Mouse (Mus musculus) gastrocnemius, postnatal 4 days (tissue): ENCODE data around the gene Klf13. TPM values are rescaled to one million over a fixed set of nuclear protein-coding genes. Genes with fewer than 3 reads are reported as not detected.

Experiments used
- DNase-seq, 2 experiments: peaks; one replicate each; pipeline ENCODE4 v3.0.0; 2021 to 2022; ENCODE audit warnings: low spot score in 2 of 2, mixed read lengths in 2 of 2
- total RNA-seq, 2 experiments: library from RNA; stranded (reverse); gene quantifications; 2 replicates each; pipeline ENCODE4 v1.2.3; 2021

Klf13 gene
- total RNA-seq, 2 experiments from 2014 or later = 41.3 to 46.0 TPM

DNA sequence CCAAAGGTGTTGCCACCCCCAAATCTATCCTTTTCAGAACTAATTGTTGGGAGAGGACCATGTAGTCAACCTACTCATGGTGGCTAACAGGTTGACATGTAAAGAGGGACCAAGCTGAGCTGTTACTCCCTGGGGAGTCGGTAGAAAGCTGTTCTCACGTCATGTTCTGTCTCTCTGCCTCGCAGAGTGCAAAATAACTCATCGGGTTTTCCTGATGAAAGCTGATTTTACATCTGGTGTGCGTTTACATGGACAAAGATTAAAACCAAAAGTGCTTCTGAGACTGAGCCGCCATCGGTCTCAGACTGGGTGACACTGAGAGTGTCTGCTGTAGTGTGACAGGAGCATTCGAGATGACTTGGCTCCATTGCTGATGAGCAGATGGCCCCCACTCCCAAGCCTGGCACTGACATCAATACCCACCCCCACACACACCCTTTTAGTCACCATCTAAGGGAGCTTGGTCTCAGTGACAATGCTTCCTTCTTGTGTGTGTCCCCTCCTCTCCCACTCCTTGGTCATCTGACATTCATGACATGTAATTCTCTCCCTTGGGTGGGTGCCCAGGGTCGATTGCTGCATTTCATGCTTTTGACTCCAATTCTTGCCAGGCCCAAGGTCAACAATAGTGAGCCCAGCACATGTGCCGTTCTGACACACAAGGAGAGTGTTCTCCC, 12.4 kb upstream of the Klf13 start:
- peak in 1 of 2 experiments; percentile 45 for DNase-seq

DNA sequence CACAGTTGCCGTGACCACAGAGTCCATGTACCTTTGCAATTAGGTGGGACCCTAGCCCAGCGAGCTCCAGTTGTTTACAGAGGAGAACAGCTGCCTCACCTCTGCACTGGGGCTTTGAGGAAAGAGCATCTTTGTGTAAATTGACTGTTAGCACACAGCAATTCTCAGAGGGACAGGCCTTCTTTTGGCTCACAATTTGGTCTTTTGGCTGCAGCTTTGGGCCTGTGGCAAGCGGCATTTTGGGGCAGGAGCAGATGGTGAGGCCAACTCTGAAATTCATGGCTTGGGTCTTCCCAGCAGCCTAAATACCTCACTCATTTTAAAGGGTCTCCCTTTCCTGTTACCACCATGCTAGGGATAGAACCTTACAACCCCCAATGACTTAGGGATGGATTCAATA, 10.5 kb upstream of the Klf13 start:
- no peak for DNase-seq

DNA sequence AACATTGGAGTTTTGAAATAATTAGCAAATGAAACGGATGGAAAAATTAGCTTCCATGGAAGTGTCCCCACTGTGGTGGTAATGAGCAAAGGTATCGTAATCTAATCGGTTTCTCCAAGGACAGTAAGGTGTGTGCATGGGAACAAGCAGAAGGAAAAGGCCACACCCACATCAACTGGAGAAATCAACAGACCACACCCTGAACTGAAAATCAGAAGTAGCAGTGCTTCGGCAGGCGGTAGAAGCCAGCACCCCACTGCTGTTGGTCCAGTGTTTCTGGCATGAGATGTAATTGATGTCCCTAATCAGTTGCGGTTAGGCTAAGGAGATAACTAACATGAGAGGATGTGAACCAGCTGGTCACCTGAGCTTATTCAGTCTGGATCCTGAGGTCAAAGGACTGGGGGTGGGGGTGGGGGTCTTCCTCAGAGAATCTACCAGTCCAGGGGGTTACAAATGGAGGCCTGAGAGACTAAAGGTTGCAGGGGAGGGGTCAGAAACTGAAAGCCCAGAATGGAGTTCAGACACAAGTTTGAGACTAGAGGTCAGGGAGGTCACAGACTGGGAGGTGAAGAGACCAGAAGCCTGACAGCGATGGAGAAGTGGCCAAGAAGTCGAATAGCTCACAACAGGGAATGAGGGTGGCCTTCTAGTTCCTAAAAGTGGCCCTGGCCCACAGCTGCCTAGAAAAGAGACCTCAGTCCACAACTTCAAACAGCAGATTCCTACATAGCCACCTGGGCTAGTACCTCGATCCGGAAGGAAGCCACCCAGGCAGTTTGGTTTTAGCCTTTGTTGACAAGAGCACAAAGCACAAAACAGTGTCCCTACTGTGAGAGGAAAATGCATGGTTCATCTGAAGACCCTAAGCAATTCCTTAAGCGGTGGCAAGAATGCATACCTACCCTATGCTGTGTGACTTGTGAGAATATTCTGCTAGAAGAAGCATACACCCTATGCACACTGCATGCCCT, 9.1 kb upstream of the Klf13 start:
- no peak for DNase-seq

DNA sequence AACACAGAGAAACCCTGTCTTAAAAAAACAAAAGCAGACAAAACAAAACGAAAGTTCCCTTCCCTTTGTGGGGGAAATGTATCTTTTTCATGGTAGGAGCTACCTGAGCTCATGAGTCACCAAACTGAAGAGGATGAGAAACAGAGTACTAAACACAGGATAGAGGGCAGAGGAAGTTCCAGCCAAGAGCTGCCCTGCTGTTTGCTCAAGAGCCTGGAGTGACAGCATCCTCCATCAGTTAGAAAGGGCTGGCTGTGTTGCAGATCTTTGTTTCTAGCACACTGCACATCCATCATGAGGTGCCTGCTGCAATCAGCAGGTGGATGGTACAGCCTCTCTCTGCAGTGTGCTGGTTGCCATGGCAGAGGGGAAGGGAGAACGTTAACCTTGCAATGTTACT, 5.2 kb upstream of the Klf13 start:
- no peak for DNase-seq

DNA sequence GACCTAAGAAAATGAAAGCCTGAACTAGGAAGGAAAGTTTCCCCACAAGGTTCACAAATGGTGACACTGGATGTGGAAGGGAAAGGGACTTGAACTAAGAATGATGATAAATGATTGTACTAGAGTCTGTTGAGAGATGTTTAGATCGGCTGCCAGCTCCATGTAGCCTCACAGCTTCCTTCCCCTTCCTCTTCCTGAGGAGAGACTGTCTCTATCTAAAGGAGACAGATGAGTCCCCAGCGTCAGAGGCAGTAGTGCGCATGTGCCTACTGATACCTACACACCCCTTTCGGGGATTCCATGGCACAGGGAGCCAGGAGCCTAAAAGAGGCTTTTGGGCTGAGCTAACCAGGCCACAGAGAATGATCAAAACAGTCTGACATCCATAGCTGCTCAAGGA, 2.8 kb upstream of the Klf13 start:
- DNase-seq = no peak

DNA sequence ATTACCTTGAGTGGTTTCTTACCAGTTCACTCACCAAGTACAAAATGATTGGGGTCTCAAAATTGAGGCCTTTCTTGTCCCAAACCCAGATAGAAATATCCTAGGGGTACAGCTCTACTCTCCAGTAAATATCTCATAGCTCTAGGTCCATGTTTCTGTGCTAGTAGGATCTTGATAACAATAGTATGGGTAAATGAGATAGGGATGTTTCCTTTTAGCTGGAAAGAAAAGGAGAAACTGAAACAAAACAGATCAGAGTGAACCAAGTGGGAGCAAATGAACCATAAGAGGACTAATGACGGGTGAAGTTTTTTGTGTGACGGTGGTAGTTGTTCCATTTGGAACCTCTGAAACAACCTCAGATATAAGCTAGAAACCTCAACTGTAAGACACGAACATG, 2.3 kb upstream of the Klf13 start:
- DNase-seq = no peak

DNA sequence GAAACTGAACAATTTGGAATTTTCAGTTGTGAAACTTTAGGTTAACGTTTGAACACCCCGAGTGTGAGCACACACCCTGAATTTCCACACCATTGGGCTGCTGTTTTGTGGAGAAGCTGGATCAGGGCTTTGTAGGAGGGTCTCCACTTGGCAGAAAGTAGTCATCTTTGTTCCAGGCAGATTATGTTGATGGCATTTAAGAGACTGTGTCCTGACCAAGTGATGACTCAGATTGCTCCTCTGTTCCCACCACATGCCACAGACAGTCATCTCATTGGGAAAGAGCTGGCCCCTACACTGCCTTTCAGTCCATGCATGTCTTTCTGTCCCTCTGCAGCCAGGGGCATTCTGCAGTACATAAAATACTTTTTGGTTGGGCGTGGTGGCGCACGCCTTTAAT, 1.6 kb upstream of the Klf13 start:
- no peak for DNase-seq

DNA sequence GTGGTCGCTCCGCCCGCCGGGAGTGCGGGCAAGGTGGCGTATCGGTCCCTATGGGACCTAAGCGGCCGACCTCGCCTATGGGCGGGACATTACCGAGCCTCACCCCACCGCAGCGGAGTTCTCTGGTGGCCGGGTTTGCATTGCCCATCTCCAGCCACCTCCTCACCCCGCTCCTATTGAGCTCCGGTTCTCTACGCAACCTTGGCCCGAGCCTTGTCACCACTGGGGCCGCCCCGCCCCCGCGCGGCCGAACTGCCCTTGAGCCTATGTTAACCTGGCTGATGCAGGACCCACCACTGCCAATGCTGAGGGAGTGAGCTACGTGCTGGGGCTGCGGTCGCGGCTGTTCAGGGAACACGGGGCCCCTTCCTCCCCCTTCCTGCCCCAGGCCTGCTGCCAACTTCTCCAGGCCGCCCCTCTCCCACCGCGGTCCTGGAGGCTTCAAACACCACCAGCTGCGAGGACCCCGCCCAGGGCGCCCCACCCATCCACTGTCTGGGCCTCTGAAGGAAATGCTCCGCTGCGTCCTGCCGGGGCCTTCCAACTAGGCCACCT, 759 bp upstream of the Klf13 start:
- peak; percentile 66 to 77 for DNase-seq

DNA sequence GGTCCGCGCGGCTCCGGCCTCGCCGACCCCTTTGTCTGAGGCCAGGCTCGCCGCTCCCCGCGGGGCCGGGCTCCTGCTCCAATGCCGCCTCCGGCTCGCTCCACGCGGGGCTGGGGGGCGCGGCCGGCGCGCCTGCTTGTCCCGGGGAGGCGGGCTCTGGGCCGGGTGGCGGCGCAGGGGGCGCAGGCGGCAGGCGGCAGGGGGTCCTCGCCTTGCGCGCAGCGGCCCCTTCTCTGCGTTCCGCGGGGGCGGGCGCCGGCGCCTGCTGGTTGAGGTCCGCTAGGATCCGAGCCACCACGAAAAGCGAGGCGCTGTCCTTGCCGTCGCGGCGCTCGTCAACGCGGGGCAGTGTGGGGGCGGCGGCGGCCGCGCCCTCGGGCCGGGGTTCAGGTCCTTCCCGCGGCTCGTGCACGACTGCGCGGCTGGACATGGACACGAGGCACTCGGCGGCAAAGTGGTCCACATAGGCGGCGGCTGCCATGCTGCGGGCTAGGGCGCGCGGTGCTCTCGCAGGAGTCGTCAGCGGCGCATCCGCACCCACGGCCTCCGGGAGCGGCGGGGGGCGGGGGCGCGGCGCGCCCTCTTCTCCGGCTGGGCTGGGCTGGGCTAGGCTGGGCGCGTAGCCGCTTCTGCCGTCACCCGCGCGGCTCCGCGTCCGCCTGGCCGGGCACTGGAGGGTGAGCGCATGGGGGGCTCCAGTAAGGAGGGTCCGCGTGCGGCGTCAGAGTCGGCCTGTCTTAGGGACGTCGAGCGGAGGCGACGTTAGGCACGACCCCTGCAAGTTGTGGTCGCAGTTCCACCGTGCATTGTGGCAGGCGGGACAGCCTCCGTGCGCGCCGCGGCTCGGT, 425 bp downstream of the Klf13 start:
- peak; percentile 70 to 81 for DNase-seq

DNA sequence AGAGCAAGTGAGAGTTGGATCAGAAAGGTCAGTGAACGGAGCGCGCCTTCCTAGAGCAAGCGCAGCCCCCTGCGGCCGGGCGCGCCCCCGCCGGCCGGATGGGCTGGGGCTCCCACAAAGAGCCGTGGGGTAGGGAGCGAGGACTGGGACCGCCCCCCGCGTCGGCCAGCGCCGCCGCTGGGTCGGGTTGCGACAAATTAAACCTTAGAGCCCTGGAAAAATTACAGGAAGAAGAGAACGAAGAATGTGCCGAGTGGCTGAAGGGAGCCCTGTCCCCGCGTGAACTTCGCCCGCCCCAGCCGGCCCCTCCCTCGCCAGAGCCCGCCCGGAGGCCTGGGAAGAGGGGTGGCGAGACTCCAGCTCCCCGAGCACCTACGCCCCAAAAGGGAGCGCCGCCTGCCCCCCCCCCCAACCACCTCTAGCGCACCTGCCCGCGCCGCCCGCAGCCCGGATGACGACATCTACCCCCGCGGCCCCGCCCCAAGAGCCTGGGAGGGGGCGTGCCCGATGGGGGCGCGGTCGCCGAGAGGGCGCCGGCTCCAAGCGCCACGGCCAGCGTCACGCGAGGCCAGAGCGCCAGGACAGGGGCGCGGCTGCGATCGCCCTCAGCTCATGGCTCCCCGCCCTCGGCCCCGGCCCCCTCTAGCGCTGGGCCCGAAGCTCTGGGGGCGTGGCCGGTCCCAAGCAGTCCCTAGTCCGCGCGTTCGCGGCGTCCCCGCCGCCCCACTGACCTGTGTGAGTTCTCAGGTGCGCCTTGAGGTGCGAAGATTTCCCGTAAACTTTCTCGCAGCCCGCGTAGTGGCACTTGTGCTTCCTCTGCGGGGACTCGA, 1.3 kb downstream of the Klf13 start:
- DNase-seq = peak; percentile 84 to 88

GRCm38 (mm10) chr7:63936986-63937235, 1.8 kb downstream of the Klf13 start:
- no peak for DNase-seq

- DNase-seq = peak; percentile 41 to 79
Measured at GRCm38 (mm10) chr7:63936188-63936985, 2.3 kb downstream of the Klf13 start.

GRCm38 (mm10) chr7:63935809-63936187, 2.9 kb downstream of the Klf13 start:
- DNase-seq = no peak

GRCm38 (mm10) chr7:63934530-63934929, 4.2 kb downstream of the Klf13 start:
- DNase-seq = no peak

DNA sequence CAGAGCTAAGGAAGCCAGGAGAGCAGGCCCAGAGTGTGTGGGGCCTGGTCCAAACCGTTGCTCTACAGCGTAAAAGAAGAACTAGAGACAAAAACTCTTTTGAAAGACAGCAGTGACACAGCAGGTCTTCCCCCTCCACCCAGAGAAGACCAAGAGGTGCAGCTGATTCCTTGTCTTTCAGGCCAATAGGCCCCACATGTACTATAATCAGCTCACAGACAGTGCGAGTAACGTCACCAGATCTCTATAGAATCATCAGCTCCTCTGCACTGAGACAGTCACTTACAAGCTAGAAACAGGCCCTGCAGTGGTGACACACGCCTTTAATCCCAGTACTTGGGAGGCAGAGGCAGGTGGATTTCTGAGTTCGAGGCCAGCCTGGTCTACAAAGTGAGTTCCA, 4.8 kb downstream of the Klf13 start:
- DNase-seq = no peak

GRCm38 (mm10) chr7:63932461-63932860, 6.3 kb downstream of the Klf13 start:
- no peak for DNase-seq

GRCm38 (mm10) chr7:63930766-63931165, 7.9 kb downstream of the Klf13 start:
- no peak for DNase-seq

- DNase-seq = no peak
Measured at GRCm38 (mm10) chr7:63930132-63930531, 8.6 kb downstream of the Klf13 start.

DNA sequence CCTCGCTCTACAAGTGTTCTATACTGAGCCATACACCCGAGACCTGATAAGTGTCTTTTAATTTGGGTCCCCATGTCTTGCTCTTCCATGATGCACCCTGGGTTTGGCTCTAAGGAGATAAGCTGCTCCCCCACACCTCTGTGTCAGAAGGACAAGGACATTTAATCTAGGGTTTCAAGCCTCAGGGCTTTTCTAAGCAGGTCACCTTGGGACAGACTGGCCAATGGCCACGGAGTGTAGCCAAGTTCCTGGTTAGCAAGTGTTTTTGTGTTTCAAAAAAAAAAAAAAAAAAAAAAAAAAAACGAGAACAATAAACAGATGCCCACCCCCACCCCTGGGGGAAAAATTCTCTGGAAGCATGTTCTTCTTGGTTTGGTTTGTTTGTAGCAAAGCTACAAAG, 9.6 kb downstream of the Klf13 start:
- DNase-seq = no peak

DNA sequence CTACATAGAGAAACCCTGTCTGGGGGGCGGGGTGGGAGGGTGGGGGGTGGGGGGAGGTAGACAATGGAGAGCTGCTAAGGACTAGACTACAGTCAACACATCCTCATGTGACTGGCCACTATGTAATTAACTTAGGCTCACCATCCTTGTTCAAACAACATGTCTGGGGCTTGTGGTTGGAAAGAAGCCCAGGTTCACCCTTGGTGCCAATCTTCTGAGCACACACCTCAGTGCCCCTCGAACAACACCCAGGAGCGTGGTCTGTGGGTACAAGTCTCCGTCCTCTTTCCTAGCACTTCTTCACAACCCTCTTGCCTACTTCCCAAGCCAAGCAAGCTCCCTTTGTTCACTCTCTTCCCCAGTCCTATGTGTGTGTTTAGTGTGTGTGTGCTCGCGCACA, 11.6 kb downstream of the Klf13 start:
- no peak for DNase-seq
